Mouse (Mus musculus) ovary, postnatal 14 days (tissue): ENCODE data around the gene Lipe.

Source experiments
- DNase-seq: peaks from one replicate; pipeline ENCODE4 v3.0.0; 2022; ENCODE audit warnings: low spot score

The Lipe gene

DNA sequence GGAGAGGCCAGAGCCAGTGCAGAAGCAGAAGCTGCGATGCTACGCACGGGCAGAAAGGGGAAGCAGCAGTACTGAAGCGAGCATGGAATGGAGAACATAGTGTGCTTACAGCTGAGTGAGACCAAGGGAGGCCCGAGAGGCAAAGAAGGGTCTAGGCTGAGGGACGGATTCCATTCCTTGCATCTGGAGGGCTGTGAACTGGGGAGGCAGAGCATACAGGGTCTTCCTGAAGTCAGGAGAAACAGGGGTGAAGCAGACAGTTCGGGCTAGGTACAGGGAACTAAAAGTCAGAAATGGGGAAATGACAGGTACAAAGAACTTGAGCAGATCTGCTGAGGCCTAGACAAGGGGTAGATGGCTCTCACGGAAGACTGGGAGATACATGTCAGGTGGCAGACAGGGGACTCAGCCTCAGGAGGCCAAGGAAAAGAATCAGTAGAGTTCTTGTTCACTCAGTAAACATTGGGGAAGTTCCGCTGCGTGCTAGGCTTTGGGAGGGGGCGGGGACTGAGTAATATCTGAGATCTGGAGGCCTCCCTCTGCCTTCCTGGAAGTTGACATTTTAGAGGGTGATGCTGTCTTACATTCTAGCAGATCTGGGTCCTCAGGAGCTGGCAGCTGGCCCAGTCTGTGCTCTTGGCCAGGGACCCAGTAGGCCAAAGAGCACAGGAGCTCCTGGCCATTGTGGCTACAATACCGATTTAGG is 12.5 kb downstream of the Lipe start:
- peak; percentile 64 for DNase-seq

GRCm38 (mm10) chr7:25385259-25385658 is 13.3 kb downstream of the Lipe start:
- no peak for DNase-seq

- DNase-seq, result no peak
Measured at GRCm38 (mm10) chr7:25384818-25385217, 13.7 kb downstream of the Lipe start.

- no peak for DNase-seq
Measured at GRCm38 (mm10) chr7:25384318-25384717, 14.2 kb downstream of the Lipe start.

- DNase-seq, result no peak
Measured at GRCm38 (mm10) chr7:25383891-25384290, 14.6 kb downstream of the Lipe start.

DNA sequence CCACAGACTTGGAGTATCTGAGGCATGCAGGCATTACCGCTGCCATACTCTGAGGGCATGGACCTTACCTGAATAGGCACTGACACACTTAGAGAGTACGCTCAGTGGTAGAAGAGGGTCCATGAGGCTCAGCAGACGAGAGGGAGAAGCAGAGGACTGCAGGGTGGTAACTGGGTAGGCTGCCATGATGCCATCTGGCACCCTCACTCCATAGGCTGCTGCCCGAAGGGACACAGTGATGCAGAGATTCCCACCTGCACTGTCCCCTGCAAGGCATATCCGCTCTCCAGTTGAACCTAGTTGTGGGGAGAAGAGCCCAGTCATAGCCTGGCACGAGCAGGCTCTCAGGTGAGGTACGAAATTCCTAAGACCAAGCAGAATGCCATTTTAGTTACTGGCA is 15.1 kb downstream of the Lipe start:
- DNase-seq, result no peak

DNA sequence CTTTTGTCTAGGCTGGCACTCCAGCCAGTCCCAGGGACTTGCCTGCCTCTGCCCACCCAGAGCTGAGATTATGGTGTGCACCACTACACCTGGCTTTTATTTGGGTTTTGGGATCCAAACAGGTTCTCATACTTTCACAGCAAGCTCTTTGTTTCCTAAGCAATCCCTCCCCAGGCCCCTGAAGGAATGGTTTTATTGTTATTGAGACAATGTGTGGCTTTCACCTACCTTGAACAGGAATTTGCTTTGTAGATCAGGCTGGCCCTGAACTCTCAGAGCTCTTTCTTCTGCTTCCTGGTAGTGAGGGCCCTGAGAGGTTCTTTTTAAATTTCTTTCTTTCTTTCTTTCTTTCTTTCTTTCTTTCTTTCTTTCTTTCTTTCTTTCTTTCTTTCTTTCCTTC is 16.0 kb downstream of the Lipe start:
- no peak for DNase-seq

DNA sequence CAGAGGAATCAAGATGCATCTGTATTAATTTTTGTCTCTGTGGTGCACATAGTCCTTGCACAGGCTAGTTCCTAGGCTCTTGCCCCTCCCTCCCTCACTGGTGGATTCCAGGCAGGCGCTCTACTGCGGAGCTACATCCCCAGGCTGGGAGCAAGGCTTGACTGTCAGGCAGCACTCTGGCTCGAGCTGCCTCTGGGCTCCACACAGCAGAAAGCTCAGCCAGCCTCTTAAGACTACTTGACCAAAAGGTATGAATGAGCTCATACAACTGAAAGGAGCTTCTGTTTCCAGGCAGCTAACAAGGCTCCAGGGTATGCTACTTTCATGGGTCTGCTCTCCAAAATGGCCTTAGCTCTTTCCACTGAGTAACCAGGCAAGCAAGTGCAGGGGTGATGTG is 17.2 kb downstream of the Lipe start:
- no peak for DNase-seq

DNA sequence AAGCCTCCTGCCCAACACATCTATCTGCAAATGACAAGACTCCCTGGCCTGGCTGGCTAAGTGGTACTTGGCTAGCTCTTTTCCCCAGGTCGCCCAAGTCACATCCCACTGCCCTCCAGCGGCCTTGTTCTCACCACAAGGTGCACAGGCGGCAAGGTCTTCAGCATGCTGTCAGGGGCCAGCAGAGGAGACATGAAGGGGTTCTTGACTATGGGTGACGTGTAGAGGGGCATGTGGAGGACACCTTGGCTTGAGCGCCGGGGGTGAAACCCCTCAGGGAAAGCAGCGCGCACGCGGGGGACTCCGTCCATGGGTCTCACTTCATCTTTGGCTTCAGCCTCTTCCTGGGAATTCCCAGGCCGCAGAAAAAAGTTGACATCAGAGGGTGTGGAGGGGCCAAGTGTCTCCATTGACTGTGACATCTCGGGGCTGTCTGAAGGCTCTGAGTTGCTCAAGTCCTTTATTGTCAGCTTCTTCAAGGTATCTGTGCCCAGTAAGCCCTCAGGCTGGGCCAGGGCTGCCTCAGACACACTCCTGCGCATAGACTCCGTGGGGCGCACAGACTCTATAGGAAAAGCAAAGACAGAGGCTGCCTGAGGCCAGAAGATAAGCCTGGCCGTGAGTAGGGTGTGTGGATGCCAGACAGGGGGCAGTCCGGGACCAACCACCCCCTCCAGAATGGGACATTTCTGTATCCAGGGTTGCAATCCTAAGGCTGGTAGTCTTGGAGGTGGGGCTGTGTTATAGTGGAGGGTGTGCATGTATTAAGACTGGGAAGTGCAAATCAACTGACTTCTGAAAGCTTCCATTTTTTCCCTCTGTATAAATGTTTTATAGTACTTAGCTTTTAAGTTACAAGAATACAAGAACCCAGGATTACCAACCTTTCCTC is 17.9 kb downstream of the Lipe start:
- no peak for DNase-seq

DNA sequence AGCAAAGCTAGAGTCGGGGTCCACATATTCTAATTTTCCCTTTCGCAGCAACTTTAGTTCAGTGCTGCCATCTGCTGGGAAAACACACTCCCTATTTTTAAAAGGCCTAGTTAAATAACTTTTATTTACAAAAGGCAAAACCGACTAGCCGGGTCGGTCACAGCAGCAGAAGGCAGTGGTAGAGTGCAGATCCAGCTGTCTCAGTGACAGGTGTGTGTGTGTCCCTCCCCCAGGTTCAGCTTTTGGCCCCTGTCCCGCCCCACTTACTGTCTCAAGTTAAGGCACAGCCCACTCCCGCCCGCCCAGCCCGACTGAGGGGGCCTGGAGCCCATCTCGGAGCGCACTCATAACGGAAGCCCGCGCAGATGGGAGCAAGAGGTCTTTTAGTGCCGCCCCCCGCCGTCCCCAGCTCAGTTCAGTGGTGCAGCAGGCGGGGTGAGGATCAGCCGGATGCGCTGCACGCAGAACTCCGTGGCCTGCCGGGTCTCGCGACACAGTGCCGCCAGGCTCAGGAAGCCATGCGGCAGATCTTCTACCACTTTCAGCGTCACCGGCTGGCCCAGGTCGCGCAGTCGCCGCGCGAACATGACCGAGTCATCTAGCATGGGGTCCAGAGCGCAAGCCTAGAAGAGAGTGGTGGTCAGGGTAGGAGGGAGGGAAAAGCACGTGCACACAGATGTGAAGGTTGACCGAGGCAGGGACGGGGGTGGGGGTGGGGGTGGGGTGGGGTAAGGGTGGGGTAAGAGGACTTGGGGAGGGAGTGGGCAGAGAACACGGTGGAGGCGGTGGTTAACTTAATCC is 18.8 kb downstream of the Lipe start:
- DNase-seq, result peak; percentile 43

- DNase-seq, result no peak
Measured at GRCm38 (mm10) chr7:25378181-25379100, 20.1 kb downstream of the Lipe start.

DNA sequence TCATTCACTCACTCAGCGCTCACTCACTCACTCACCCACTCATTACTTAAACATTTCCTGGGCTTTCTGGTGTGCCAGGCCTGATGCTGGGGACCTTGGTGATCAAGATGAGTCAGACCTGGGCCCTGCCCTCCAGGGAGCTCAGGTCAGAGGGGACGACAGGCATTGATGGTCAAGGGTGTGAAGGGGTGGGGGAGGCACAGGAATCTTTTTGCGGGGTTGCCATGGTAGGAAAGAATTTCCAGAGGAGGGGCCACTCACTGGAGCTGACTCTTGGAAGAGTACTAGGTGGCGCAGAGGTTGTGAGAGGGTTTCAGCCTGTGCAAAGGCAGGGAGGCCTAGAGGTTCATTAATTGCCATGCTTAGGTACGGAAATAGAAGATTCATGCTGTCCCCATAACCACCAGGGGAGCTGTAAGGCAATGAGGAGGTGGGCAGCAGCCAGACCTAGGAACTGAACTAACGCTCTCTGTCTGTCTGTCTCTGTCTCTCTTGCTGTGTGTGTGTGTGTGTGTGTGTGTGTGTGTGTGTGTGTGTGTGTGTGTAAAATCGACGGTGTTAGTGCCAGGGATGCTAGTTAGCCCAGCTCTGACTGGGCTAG is 21.3 kb downstream of the Lipe start:
- DNase-seq, result no peak

DNA sequence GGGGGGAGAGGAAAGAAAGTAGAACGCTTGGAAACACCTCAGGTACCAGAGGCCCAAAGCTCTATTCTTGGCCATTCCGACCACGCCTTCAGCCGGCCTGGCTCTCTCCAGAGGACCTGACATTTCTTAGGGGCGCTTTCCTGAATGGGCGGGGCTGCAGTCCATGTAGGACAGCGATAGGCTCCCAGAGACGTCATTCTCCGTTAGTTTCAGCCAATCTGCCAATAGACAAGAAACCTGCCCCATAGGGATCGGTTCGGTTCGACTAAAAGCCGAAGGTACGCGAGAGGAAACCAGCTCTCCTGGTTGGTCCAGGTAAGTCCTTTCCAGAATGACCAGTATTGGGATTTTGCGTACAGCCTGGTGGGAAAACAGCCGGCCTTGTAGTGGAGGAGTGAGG is 22.0 kb downstream of the Lipe start:
- DNase-seq, result peak; percentile 78

- DNase-seq, result no peak
Measured at GRCm38 (mm10) chr7:25372441-25372840, 26.1 kb downstream of the Lipe start.

DNA sequence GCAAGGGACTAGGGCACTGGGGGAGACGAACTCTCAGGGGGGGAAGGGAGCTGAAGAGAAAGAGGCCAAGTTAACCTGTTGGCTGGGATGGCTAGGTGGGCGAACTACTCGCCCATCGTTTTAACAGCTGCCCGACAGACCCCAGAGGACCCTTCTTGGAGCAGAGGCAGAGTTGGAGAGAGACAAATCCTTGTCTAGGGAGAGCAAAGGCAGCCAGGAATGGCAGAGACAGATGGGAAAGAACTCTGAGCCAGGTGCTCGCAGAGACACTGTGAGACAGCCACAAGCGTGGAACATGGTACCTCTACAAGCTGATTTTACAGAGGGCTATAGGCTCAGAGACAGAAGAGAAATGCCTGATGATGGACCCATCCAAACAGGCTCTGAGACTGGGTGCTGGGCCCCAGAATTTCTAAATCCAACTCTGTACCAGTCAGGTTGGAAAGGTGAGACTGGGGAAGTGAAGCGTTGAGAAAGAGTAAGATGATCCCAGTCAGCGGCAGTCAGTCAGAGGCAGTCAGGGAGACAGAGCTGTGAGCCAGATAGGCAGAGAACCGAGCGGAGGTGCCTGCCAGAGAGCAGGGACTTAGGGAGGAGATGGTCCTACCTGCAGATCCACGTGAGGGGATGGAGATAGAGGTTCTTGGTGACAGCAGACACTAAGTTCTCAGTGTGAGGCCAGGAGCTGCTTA is 29.3 kb downstream of the Lipe start, which contains the start of gene Cnfn:
Gene Cnfn (minus strand): TSS at position 667 of the 692 bp plus-strand sequence.
- DNase-seq, result no peak

GRCm38 (mm10) chr7:25368333-25368732 is 30.2 kb downstream of the Lipe start:
- no peak for DNase-seq

- DNase-seq, result no peak
Measured at GRCm38 (mm10) chr7:25367632-25368293, 30.7 kb downstream of the Lipe start.

GRCm38 (mm10) chr7:25365937-25366625 is 32.4 kb downstream of the Lipe start:
- DNase-seq, result no peak

DNA sequence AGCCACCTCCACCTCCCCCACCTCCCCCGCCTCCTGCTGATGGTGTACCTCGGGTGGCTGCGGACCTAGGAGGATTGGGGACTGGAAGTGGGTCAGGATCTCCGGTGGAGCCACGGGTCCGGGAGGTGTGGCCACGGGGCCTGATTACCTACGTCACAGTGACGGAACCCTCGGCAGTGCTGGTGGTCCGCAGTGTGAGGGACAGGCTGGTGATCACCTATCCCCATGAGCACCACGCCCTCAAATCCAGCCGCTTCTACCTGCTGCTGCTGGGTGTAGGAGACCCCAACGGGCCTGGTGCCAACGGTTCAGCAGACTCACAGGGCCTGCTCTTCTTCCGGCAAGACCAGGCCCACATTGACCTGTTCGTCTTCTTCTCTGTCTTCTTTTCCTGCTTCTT is 34.9 kb downstream of the Lipe start:
- DNase-seq, result no peak
